Comparison of ENCODE assay signal across 24 mouse cellular contexts in genomic region chr11:32013561-32013960, GRCm38 (mm10). TPM values are rescaled to one million over a fixed set of nuclear protein-coding genes. Genes with fewer than 3 reads are reported as not detected.
DNase-seq lines count a peak whose midpoint lies in the region; ATAC-seq and TF ChIP-seq lines count a peak whose summit lies in the region.
"Had no signal": no experiment of that assay in that cellular context is flagged by ENCODE, and none has a peak within 500 bp of the region (broad histone marks: within the 10 kb centered on the region; RNA-seq: fewer than 3 reads in every experiment).

No protein-coding gene starts in this region.

- ATAC-seq in kidney, postnatal 0 days (replicated peaks; ENCODE audit: low FRiP score, low read depth) = no peak
- ATAC-seq in erythroblast, adult 5-6 weeks (replicated peaks; ENCODE audit: low FRiP score, poor library complexity, severe bottlenecking) = no peak
- ATAC-seq: forebrain, embryonic 15.5 days had no signal

- dilution Hi-C loops in CH12.LX (cut with MboI; ENCODE audit: extremely low pct_ligation_motif_present, extremely low pct_unique_long_range_greater_than_20kb, low sequenced_read_pairs) = no loop called here

- no peaks in the 10 kb centered on the region for H3K79me2 ChIP-seq in CH12.LX (replicated peaks; ENCODE audit: control insufficient read depth, extremely low read depth, insufficient read depth, poor library complexity, severe bottlenecking)

- no peak for TF ChIP-seq CTCF in kidney, postnatal 0 days (IDR thresholded peaks at IDR 0.05; ENCODE audit: low read depth)
- TF ChIP-seq CTCF in thymus, adult 2 months (IDR thresholded peaks at IDR 0.05; ENCODE audit: borderline replicate concordance, control insufficient read depth, extremely low read depth, insufficient read depth, low read length, poor library complexity) = no peak
- TF ChIP-seq CTCF in CH12.LX (conservative IDR thresholded peaks at IDR 0.05 in 1 of 2, IDR thresholded peaks at IDR 0.05 in 1 of 2; ENCODE audit: low read depth in 2 of 2, low read length in 2 of 2) = no peak

- no peak for TF ChIP-seq EP300 in CH12.LX (IDR thresholded peaks at IDR 0.05; ENCODE audit: low read length)

- TF ChIP-seq RAD21 in CH12.LX (IDR thresholded peaks at IDR 0.05; ENCODE audit: low read depth, low read length) = no peak

- no peak for TF ChIP-seq POLR2A in thymus, adult 2 months (IDR thresholded peaks at IDR 0.05; ENCODE audit: control insufficient read depth, extremely low read depth, insufficient read depth, low read length, poor library complexity)
- TF ChIP-seq POLR2A in CH12.LX (IDR thresholded peaks at IDR 0.05; ENCODE audit: low read depth, low read length) = no peak

- H3K4me2 ChIP-seq in kidney, postnatal 0 days (ENCODE audit: low read length) = no peak overlapping the region
- H3K4me2 ChIP-seq in CH12.LX (ENCODE audit: insufficient read depth, low read depth, poor library complexity, severe bottlenecking) = peak overlapping the region; percentile 63; the same call in 1 of the 2 replicates
- H3K4me2 ChIP-seq: forebrain, embryonic 15.5 days; hindbrain, embryonic 14.5 days had no signal

- no peak overlapping the region for H3K9ac ChIP-seq in kidney, postnatal 0 days (ENCODE audit: low read depth, low read length)
- no peak overlapping the region for H3K9ac ChIP-seq in CH12.LX (ENCODE audit: insufficient read depth, low read depth)
- H3K9ac ChIP-seq: forebrain, embryonic 15.5 days; hindbrain, embryonic 14.5 days had no signal

- no peaks in the 10 kb centered on the region for H3K27me3 ChIP-seq in kidney, postnatal 0 days (ENCODE audit: insufficient read depth, low read length)
- H3K27me3 ChIP-seq in thymus, adult 2 months (ENCODE audit: control insufficient read depth, insufficient read depth, low read length) = no peaks in the 10 kb centered on the region
- H3K27me3 ChIP-seq in CH12.LX (replicated peaks) = no peaks in the 10 kb centered on the region
- H3K27me3 ChIP-seq: forebrain, embryonic 15.5 days had no signal

- 0 out of 2 replicates have a peak, but pooled peaks cover 3% of the 10 kb centered on the region for H3K4me1 ChIP-seq in kidney, postnatal 0 days (replicated peaks; ENCODE audit: insufficient read depth, low read length)
- H3K4me1 ChIP-seq in thymus, adult 2 months (replicated peaks; ENCODE audit: control insufficient read depth, insufficient read depth, low read length) = peaks cover 57% of the 10 kb centered on the region
- H3K4me1 ChIP-seq in CH12.LX (ENCODE audit: control insufficient read depth in 1 of 2, insufficient read depth in 2 of 2) = peaks cover 30 to 64% of the 10 kb centered on the region in 2 experiments

- in situ Hi-C loops in CH12.LX (cut with MboI; ENCODE audit: low pct_ligation_motif_present, low pct_unique_long_range_greater_than_20kb, low sequenced_read_pairs) = no loop called here

- H3K4me3 ChIP-seq in kidney, postnatal 0 days (replicated peaks; ENCODE audit: low read depth, low read length) = no peak overlapping the region
- no peak overlapping the region for H3K4me3 ChIP-seq in thymus, adult 2 months (ENCODE audit: control insufficient read depth, insufficient read depth, low read length)
- no peak overlapping the region for H3K4me3 ChIP-seq in CH12.LX (replicated peaks in 1 of 3; ENCODE audit: low read depth in 2 of 3, low read length in 2 of 3, poor library complexity in 1 of 3)
- H3K4me3 ChIP-seq: embryonic facial prominence, embryonic 10.5 days; erythroblast, embryonic 14.5 days; forebrain, embryonic 15.5 days; heart, embryonic 10.5 days; hindbrain, embryonic 10.5 days had no signal

- no peaks in the 10 kb centered on the region for H3K9me3 ChIP-seq in kidney, postnatal 0 days (replicated peaks; ENCODE audit: low read length)
- H3K9me3 ChIP-seq in CH12.LX (replicated peaks; ENCODE audit: low read length) = no peaks in the 10 kb centered on the region
- H3K9me3 ChIP-seq: embryonic facial prominence, embryonic 10.5 days; forebrain, embryonic 15.5 days; heart, embryonic 10.5 days; hindbrain, embryonic 10.5 days had no signal

- WGBS in kidney, postnatal 0 days = 92% methylated on average over 1 of the region's 1 CpGs
- WGBS in thymus, adult 2 months = 4% methylated on average over 1 of the region's 1 CpGs

- DNase-seq in kidney, postnatal 0 days (ENCODE audit: low spot score) = no peak
- DNase-seq in kidney, postnatal 10 days = no peak
- no peak for DNase-seq in thymus, adult 2 months
- no peak for DNase-seq in thymus, postnatal 4 days
- DNase-seq in CH12.LX (ENCODE audit: extremely low read depth) = no peak
- peak; percentile 60 for DNase-seq in naive thymus-derived CD4-positive, alpha-beta T cell, adult 2 months (ENCODE audit: low read depth)
- DNase-seq: adrenal gland, adult 2 months; adrenal gland, postnatal 25 days; cerebellum, adult 18-20 months; cerebellum, adult 9-11 months; cerebellum, postnatal 36 days; gastrocnemius, postnatal 10 days; heart, adult 18-20 months had no signal

- no peaks in the 10 kb centered on the region for H3K36me3 ChIP-seq in kidney, postnatal 0 days (ENCODE audit: insufficient read depth, low read length)
- H3K36me3 ChIP-seq in thymus, adult 2 months (ENCODE audit: control insufficient read depth, insufficient read depth, low read length) = peaks cover 25% of the 10 kb centered on the region
- H3K36me3 ChIP-seq in CH12.LX (replicated peaks in 1 of 2; ENCODE audit: control insufficient read depth in 1 of 2, insufficient read depth in 1 of 2, low read length in 1 of 2) = no peaks in the 10 kb centered on the region
- H3K36me3 ChIP-seq: embryonic facial prominence, embryonic 10.5 days; heart, embryonic 10.5 days had no signal

- H3K27ac ChIP-seq in kidney, postnatal 0 days = 0 out of 2 replicates have a peak overlapping the region, but pooled peaks have one; percentile 25
- peak overlapping the region; percentile 64 for H3K27ac ChIP-seq in thymus, adult 2 months (ENCODE audit: control insufficient read depth, insufficient read depth, low read length)
- peak overlapping the region; percentile 56 for H3K27ac ChIP-seq in CH12.LX (ENCODE audit: insufficient read depth, low read depth)
- H3K27ac ChIP-seq: forebrain, embryonic 15.5 days; heart, embryonic 10.5 days; hindbrain, embryonic 10.5 days; hindbrain, embryonic 14.5 days had no signal

TF ChIP-seq in CH12.LX, 34 proteins besides CTCF, POLR2A, EP300 and RAD21:
- no peak for TF ChIP-seq TBP (conservative IDR thresholded peaks at IDR 0.05; ENCODE audit: low read depth, low read length)
- no peak for TF ChIP-seq MYC (IDR thresholded peaks at IDR 0.05; ENCODE audit: low read depth, low read length)
- TF ChIP-seq MAX (IDR thresholded peaks at IDR 0.05; ENCODE audit: low read length) = no peak
- TF ChIP-seq ZKSCAN1 (IDR thresholded peaks at IDR 0.05; ENCODE audit: borderline replicate concordance, low read depth, low read length) = no peak
- TF ChIP-seq PAX5 (IDR thresholded peaks at IDR 0.05; ENCODE audit: low read length) = no peak
- TF ChIP-seq MEF2A (IDR thresholded peaks at IDR 0.05; ENCODE audit: borderline replicate concordance, low read depth, low read length) = no peak
- no peak for TF ChIP-seq ZMIZ1 (IDR thresholded peaks at IDR 0.05; ENCODE audit: low read depth, low read length)
- no peak for TF ChIP-seq MAZ (IDR thresholded peaks at IDR 0.05; ENCODE audit: low read depth, low read length)
- TF ChIP-seq SMC3 (IDR thresholded peaks at IDR 0.05; ENCODE audit: low read depth, low read length) = no peak
- no peak for TF ChIP-seq HCFC1 (IDR thresholded peaks at IDR 0.05; ENCODE audit: low read depth, low read length)
- no peak for TF ChIP-seq CHD1 (IDR thresholded peaks at IDR 0.05; ENCODE audit: low read depth, low read length)
- no peak for TF ChIP-seq SIN3A (IDR thresholded peaks at IDR 0.05; ENCODE audit: low read length)
- no peak for TF ChIP-seq NRF1 (IDR thresholded peaks at IDR 0.05; ENCODE audit: low read depth, low read length)
- no peak for TF ChIP-seq ELF1 (IDR thresholded peaks at IDR 0.05; ENCODE audit: low read depth, low read length)
- no peak for TF ChIP-seq JUND (conservative IDR thresholded peaks at IDR 0.05; ENCODE audit: low read depth, low read length)
- TF ChIP-seq UBTF (IDR thresholded peaks at IDR 0.05; ENCODE audit: low read depth, low read length) = no peak

RNA-seq across cellular contexts. Expression of gene Nsg2, which starts 13.3 kb away (rescaled TPM):
- 7.2 and 9.2 TPM in 2 replicates for polyA plus RNA-seq in kidney, postnatal 0 days (2015; fragmentation: Nextera tagmentation; extraction: Ambion mirVana)
- 299 and 344 TPM in 2 replicates for polyA plus RNA-seq in thymus, adult 2 months (2012; rRNA removed)
- total RNA-seq in CH12.LX (2012; rRNA removed) (1.4 and 2.8 TPM in 2 replicates), CH12.LX (2014; rRNA removed) (7.3 and 7.5 TPM in 2 replicates)
- 7.4 and 7.6 TPM in 2 replicates for polyA plus RNA-seq in CH12.LX (2012; ENCODE audit: insufficient read length, low read depth)
- not detected in 2 replicates for total RNA-seq in erythroblast, adult 5-6 weeks (2015; ENCODE audit: low replicate concordance)
- not detected in 2 replicates for total RNA-seq in erythroblast, adult 5-6 weeks (2017; ENCODE audit: low replicate concordance)
- polyA plus RNA-seq: erythroblast, embryonic 14.5 days had no signal

RNA-seq across cellular contexts. Expression of gene 4930524B15Rik, which starts 48.2 kb away (rescaled TPM):
- polyA plus RNA-seq in kidney, postnatal 0 days (2015; fragmentation: Nextera tagmentation; extraction: Ambion mirVana) = 0.10 and 0.18 TPM in 2 replicates
- 0.12 TPM in 1 of 2 replicates, not detected in the other for polyA plus RNA-seq in thymus, adult 2 months (2012; rRNA removed)
- total RNA-seq in CH12.LX (2012; rRNA removed) (not detected in 2 replicates), CH12.LX (2014; rRNA removed) (not detected in 2 replicates)
- not detected in 2 replicates for polyA plus RNA-seq in CH12.LX (2012; ENCODE audit: insufficient read length, low read depth)
- not detected in 2 replicates for total RNA-seq in erythroblast, adult 5-6 weeks (2015; ENCODE audit: low replicate concordance)
- not detected in 2 replicates for total RNA-seq in erythroblast, adult 5-6 weeks (2017; ENCODE audit: low replicate concordance)
- total RNA-seq: adrenal gland, adult 2 months; adrenal gland, postnatal 25 days; gastrocnemius, postnatal 10 days; gastrocnemius, postnatal 4 days; heart, adult 18-20 months; heart, postnatal 25 days had no signal
- polyA plus RNA-seq: adrenal gland, adult 2 months; embryonic facial prominence, embryonic 14.5 days; erythroblast, embryonic 14.5 days; heart, embryonic 14.5 days had no signal

Comparison
In these comparisons a context has a peak if more than half of its experiments do, and no peak if none do; other contexts are left out.
1. RNA of gene Nsg2, which starts 13.3 kb away (polyA plus RNA-seq): 299 to 344 TPM in thymus, adult 2 months; 7.4 to 7.6 TPM in CH12.LX and 7.2 to 9.2 TPM in kidney, postnatal 0 days; every median in the first group is over 10 times any median in the second.
2. Peak in every context shown above with its lines, with median percentiles within 50 percentile points of each other: H3K27ac ChIP-seq.